Mouse (Mus musculus) olfactory bulb, adult 2 months (tissue): ENCODE measurements around the gene Gm43191. TPM values are rescaled to one million over a fixed set of nuclear protein-coding genes. Genes with fewer than 3 reads are reported as not detected.
"Not testable (repeated sequence)": the region's sequence is repeated elsewhere in the genome, so short reads cannot be mapped to it uniquely, and the experiment has no call there.

Experiments
- H3K27ac ChIP-seq: fragments of 200-500 bp; 2 replicates; pipeline ENCODE4 v1.5.1; 2012; ENCODE audit warnings: low read depth, low read length; ENCODE audit not compliant: insufficient read depth
- H3K4me1 ChIP-seq: fragments of 200-500 bp; 2 replicates; pipeline ENCODE4 v1.6.1; 2012; ENCODE audit warnings: low read length; ENCODE audit not compliant: control insufficient read depth, insufficient read depth
- H3K4me3 ChIP-seq: fragments of 200-500 bp; 2 replicates; pipeline ENCODE4 v1.5.1; 2012; ENCODE audit warnings: mild to moderate bottlenecking, low read depth, low read length, moderate library complexity; ENCODE audit not compliant: insufficient read depth
- CTCF ChIP-seq: fragments of 200-500 bp; IDR thresholded peaks from 2 replicates; pipeline ENCODE4 v1.5.1; 2012; ENCODE audit warnings: low read depth, mild to moderate bottlenecking, low read length, moderate library complexity; ENCODE audit not compliant: insufficient read depth
- POLR2A ChIP-seq: fragments of 200-500 bp; IDR thresholded peaks from 2 replicates; pipeline ENCODE4 v1.6.1; 2012; ENCODE audit warnings: mild to moderate bottlenecking, low read depth, low read length, moderate library complexity; ENCODE audit not compliant: insufficient read depth
- WGBS: fragments of 180-500 bp; shearing (Covaris S2); methylation state at CpG from one replicate; pipeline ENCODE4 v1.1.7; 2018; 5-methylcytosine and 5-hydroxymethylcytosine counted together
- polyA plus RNA-seq: library from polyadenylated mRNA; stranded (reverse); fragments of >200 nt; gene quantifications from 2 replicates; pipeline ENCODE4 v1.2.4, GENCODE M21; 2012; ENCODE audit warnings: low replicate concordance; ENCODE audit not compliant: missing spikeins, insufficient read depth, insufficient read length

The Gm43191 gene
- polyA plus RNA-seq, 1 experiment, result not detected

DNA sequence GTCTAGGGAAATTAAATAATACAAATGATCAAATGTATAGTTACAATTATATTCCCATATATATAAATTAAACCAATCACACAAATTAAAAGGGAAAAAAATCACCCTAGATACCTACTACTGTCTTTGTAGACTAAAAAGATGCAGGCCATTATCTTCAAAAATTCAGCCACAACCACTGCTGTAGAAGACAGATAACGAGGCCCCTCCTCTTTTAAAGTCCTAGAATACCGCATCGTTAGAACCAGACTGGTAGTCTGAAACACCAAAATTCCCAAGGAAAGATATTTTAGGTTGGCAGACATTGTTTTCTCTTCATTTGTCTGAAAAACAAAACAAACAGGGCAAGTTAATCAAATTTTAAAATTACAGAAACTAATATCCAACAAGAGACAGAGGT, 13.3 kb upstream of the Gm43191 start:
- Histone ChIP-seq H3K27ac (no peak overlapping the region), H3K4me3 (no peak overlapping the region), H3K4me1 (no peaks in the 10 kb centered on the region)
- TF ChIP-seq POLR2A (no peak), CTCF (no peak)
- 86% methylated on average over 3 of the region's 3 CpGs for WGBS

DNA sequence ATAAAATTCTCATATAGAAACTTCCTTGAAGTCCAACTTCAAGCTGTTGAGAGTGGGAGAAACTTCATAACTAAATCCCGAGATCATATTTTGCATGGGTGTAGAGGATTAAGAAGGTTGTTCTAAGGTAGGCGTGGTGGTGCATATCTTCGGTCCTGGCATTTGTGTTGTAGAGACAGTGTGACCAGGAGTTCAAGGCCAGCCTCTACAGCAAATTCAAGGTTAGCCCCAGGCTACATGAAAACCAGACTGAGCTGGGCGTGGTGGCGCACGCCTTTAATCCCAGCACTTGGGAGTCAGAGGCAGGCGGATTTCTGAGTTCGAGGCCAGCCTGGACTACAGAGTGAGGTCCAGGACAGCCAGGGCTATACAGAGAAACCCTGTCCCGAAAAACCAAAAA, 16.8 kb downstream of the Gm43191 start:
- H3K27ac ChIP-seq, H3K4me1 ChIP-seq, H3K4me3 ChIP-seq: not testable (repeated sequence)
- 97% methylated on average over 9 of the region's 9 CpGs for WGBS

DNA sequence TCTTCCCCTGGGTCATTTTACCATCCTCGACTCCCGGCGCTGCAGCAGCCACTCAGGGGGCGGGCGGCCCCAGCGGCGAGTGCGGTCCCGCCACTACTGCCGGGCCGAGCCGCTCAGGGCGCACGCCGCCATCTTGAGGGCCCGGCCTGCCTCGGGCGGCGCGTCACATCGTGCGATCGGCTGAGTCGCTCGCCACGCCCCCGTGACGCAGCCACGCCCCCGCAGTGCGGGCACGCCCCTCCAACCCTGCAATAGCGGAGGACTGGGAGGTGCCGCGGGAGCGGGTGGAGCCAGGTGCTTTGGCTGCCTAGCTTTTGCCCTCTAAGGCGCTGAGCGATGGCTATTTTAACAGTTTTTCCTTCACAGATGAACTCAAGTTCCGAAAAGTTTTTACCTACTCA, 18.6 kb downstream of the Gm43191 start, which contains the start of gene Mfsd14a:
Gene Mfsd14a, minus strand, starts transcription at position 215 of the 401 bp plus-strand sequence.
- WGBS, result under 1% methylated on average over 39 of the region's 39 CpGs
- TF ChIP-seq CTCF (no peak), POLR2A (peak; percentile 92)
- Histone ChIP-seq H3K4me1 (peaks cover 7% of the 10 kb centered on the region), H3K4me3 (peak within 1 kb of the TSS; percentile 94), H3K27ac (peak within 1 kb of the TSS; percentile 67)

DNA sequence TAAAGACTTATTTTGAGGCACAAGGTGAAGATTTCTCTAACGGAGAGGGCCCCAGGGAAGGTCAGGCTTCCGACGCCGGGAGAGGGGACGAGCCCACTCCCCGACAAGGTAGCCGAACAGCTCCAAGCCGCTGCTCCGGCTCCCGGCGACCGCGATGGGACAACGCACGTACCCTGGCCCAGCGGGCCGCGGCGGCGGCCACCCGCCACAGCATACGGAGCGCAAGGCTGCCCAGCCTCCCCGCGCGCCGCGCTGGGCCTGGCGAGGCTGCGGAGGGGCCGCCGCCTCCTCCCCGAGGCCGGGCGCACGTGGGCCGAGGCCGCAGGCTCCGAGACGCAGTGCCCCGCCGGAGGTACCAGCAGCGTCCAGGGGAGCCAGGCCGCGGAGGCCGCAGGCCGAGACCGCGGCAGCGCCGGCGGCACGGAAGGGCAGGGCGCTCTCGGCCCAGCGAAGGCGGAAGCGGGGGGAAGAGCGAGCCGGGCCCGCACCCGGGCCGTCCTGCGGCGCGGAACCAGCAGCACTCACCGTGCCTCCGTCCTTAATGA, 19.1 kb downstream of the Gm43191 start:
- Histone ChIP-seq H3K4me1 (peaks cover 7% of the 10 kb centered on the region), H3K4me3 (peak overlapping the region; percentile 94), H3K27ac (peak overlapping the region; percentile 67)
- WGBS, result under 1% methylated on average over 65 of the region's 68 CpGs
- TF ChIP-seq CTCF (no peak), POLR2A (no peak)

DNA sequence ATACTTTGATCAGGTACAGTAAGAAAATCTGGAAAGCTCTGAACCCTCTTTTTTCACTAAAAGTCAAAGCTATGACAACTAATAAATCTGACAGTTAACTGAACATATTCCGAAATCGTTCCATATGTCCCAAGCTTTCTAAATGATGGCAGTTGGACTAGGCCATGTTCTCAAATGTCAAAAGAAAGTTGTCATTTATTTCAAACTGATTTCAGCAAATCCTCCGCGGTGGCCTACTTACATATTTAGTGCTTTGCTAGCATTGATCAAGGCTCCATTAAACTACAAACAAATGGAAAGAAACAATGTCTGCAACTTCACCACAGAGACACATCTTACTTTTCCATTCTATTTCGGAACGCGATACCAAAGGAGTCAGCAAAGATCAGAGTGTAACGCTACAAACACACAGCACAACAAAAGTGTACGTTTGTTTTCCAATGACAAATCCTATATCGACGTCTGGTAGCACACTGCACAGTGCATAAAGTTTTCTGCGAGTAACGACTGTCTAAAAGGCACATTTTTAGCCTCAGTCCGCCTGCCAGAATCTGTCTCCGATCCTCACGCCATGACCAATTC, 19.7 kb downstream of the Gm43191 start:
- H3K4me3 ChIP-seq, result peak overlapping the region; percentile 94
- H3K4me1 ChIP-seq, result peaks cover 9% of the 10 kb centered on the region
- TF ChIP-seq CTCF (no peak), POLR2A (no peak)
- 5% methylated on average over 16 of the region's 16 CpGs for WGBS
- H3K27ac ChIP-seq, result peak overlapping the region; percentile 67

DNA sequence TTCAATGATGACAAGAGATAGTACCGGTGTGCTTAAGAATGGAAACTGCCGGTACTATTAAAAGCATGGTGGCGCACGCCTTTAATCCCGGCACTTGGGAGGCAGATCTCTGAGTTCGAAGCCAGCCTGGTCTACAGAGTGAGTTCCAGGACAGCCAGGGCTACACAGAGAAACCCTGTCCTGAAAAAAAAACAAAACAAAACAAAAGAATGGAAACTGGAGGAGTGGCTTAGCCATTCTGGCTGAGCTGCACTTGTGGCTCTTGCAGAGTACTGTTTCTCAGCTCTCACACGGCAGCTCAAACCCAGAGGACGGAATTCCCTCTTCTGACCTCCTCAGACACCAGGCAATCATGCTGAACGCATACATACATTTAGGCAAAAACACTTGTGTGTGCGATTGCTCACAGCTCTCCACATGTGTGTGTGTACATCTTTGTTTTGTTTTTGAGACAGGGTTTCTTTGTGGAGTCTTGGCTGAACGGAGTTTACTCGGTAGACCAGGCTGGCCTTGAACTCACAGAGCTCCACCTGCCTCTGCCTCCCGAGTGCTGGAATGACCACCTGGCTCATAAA, 21.1 kb downstream of the Gm43191 start:
- Histone ChIP-seq H3K4me3 (no peak overlapping the region), H3K4me1 (peaks cover 9% of the 10 kb centered on the region), H3K27ac (no peak overlapping the region)
- TF ChIP-seq CTCF (no peak), POLR2A (no peak)
- 80% methylated on average over 13 of the region's 13 CpGs for WGBS

DNA sequence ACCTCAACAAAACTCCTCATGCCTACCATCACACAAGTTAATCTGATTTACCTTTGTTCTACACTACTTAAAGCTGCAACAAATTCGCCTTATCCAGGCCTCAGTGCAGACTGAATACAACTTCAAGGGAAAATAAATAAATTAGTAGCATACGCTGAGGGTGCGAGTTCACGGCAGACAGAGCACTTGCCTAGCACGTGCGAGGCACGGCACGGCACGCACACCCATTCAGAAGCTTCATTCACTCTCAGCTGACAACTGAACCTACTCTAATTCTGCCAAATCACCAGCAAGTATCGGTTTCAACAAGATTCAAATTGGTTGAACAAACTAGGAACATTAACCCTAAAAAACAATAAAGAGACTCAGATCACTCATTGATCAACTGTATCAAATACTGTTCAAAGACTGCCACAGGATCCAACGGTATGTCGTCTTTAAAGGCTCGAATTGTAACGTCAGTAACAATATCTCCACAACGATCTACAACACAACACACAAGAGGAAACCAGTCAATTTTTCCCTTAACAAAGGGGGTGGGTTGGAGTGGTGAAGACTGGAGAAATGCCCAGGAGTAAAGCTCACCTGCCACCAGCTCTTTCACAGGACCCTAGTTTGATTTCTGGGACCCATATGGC, 22.0 kb downstream of the Gm43191 start:
- WGBS, result 57% methylated on average over 15 of the region's 15 CpGs
- H3K4me1 ChIP-seq, result peaks cover 9% of the 10 kb centered on the region
- H3K27ac ChIP-seq, result no peak overlapping the region
- TF ChIP-seq POLR2A (no peak), CTCF (no peak)
- H3K4me3 ChIP-seq, result no peak overlapping the region

DNA sequence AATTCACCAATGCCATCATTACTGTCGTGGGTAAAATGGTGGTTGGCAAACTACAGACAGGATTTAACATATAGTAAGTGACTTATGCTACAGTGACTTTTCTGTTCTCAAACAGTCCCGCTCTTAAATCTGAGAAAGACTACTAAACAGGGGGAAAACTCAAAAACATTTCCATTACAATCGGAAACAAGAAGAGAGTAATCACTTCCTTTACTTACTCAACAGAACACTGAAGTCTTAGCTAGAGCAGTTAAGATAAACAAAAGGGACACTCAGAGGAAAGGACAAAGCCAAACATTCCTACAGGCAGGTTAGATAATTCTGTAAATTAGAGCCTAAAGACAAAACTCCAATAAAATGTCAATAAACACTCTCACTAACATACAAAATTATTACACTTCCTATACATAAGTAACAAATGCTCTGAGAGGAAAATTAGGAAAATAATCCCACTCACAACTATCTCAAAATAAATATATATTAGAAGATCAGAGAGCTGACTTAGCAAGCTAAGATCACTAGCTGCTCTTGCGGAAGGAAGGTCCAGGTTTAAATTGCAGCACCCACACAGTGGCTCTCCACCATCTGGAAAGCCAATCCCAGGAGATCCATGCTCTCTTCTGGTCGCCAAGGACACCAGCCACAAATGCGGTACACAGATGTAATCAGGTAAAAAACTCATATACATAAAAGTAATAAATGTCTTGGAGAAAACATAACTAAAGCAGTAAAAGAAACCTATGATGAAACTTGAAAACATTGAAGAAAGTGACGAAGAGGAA, 24.7 kb downstream of the Gm43191 start:
- peaks cover 11% of the 10 kb centered on the region for H3K4me1 ChIP-seq
- no peak overlapping the region for H3K27ac ChIP-seq
- 72% methylated on average over 7 of the region's 7 CpGs for WGBS
- TF ChIP-seq POLR2A (no peak), CTCF (no peak)
- H3K4me3 ChIP-seq, result no peak overlapping the region

DNA sequence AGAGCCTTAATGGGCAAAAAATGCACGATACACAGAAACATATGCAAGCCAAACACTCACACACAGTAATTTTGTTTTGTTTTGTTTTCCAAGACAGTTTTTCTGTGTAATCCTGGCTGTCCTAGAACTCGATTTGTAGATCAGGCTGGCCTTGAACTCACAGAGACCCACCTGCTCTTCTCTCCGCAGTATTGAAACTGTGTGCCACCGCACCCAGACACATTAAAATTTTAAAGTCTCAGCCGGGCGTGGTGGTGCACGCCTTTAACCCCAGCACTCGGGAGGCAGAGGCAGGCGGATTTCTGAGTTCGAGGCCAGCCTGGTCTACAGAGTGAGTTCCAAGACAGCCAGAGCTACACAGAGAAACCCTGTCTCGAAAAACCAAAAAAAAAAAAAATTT, 27.0 kb downstream of the Gm43191 start:
- not testable (repeated sequence) for H3K4me3 ChIP-seq, H3K4me1 ChIP-seq, H3K27ac ChIP-seq
- WGBS, result 90% methylated on average over 11 of the region's 11 CpGs
